Mouse (Mus musculus): ENCODE measurements around the gene Rbm20. TPM values are rescaled to one million over a fixed set of nuclear protein-coding genes. Genes with fewer than 3 reads are reported as not detected.
"Not testable (repeated sequence)": the region's sequence is repeated elsewhere in the genome, so short reads cannot be mapped to it uniquely, and the experiment has no call there.

Gene Rbm20
- total RNA-seq, 2 experiments from 2014 or later: 2.7 to 4.0 TPM

DNA sequence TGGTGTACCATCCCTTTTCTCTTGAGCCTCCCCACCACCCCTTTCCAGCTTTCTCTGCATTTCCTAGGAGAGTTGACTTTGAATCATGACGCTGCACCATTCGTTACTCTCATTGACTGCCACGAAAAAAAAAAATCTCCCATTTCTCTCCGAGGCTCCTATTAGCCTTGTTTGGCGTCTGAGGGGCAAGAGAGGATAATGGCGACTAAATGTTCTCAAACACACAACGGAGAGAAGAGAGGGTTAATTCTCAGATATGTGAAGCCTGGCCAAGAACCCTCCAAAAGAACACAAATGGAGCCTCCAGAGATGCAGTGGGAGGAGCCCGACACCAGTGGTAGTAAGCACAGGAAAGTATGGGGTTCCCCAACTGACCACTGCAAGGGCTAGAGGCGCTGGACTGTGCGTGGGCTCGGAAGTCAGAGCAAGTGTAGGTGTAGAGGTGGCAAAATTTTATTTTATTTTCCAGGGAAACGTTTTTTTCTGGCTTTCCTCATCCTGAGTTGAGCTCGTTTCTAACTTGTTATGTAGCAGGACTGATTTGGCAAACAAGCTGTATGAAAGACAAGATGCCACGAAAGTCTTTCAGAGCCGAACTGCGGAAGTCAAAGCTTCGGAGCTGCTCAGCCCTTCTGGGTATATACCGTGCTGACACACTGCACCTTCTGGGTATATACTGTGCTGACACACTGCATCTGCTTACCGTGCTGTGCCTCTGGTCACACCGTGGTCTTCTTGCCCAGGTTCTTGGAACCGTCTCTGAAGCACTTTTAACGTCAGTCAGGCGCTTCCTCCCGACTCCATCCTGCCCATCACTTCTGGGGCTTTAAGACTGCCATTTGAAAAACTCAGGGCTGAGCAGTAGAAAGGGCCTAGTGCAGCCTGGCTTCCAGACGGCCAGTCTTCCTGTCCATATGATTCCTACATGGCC is 222.1 kb downstream of the Rbm20 start:
- DNase-seq (ENCODE audit: low spot score in 2 of 2): no peak

DNA sequence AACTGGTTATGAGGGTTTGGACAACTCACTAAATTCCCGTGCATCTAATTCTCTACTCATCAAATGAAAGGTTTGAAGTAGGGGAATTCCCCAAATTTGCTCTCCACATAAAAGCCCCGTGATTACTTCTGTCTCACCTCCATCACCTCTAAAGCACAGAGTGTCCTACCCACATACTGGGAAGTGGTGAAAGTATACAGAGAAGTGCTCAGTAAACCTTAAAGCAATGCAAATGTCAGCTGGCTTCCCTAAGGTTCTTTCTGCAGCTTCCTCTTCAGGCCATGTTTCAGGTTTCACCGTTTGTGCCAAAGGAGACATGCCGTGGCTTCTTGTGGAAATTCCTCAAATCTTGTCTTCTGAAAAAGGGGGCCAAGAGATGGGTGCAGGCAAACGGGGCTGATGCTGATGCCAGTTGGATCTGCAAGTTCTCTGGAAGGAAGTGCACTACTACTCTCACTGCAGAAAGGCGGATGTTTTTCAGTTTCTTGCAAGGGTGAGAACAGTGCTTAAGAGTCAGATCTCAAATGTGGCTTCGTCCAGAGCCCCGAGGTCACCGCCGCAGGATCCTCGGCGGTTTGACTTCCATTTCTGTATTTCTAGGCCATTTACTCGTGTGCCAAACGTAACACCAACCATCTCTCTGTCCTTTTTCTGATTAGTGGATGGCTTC is 223.0 kb downstream of the Rbm20 start:
- no peak for DNase-seq (ENCODE audit: low spot score in 2 of 2)

GRCm38 (mm10) chr19:53901931-53902738 is 225.0 kb downstream of the Rbm20 start:
- DNase-seq (ENCODE audit: low spot score in 2 of 2): no peak

DNA sequence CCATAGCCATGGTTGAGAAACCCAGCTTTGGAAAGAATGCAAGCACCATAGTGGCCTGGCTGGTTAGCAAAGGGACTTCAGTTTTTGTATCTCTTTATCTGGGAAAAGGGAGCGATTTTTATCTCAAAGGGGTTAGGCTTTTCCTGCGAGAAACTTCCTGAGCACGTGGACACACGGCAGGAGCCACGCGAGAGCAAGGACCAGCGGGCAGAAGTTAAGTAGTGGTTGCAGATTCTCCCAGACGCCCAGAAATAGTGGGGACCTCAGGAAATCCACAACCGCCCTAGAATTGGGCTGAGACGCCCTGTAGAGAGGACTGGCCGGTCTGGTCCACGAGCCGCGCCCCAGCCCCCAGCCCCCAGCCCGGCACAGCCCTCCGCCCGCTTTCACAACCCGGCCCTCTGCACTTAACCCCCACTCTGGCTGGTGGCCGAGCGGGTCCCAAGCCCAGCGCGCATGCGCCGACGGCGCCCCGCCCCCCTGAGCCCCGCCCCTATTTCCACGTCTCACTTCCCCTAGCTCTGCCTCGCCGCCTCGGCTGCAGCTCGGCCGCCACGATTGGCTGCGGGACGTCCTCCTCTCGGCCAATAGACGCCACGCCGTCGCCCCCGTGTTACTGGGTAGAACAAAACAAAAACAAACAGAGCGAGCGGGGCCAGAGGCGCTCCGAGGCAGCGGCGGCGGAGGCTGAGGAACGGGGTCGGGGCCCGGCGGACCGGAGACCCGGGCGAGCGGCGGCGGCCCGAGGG is 225.8 kb downstream of the Rbm20 start:
- DNase-seq (ENCODE audit: low spot score in 2 of 2): peak; percentile 89 to 92

GRCm38 (mm10) chr19:53903507-53904321 is 226.6 kb downstream of the Rbm20 start:
- peak; percentile 20 to 21 for DNase-seq (ENCODE audit: low spot score in 2 of 2)

- DNase-seq (ENCODE audit: low spot score in 2 of 2): no peak
Observed at GRCm38 (mm10) chr19:53904833-53905480, 227.9 kb downstream of the Rbm20 start.

DNA sequence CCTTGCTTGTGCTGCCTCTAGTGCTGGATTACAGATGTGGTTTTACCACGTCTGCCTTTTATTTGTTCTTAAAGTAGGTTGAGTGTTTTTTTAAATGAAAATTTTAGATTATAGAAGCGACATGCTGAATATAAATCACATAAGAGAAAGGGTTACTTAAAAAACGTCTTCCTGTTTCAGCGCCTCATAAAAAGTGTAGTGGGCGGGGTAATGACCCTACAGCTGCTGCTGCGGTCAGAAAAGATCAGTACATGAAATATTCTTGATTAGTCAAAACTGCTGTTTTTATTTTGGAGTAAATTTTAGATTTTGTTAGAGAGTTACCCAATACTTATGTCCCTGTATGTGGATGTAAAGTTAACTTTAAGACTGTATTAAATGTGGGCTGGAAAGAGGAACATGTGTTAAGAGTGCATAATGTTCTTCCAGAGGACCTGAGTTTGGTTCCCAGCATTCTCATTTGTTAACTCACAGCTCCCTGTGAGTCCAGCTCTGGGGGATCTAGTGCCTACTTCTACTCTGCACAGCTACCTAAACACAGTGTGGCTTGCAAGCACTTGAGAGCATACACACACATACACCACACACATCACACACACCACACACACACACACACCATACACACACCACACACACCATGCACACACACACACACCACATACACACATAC is 229.1 kb downstream of the Rbm20 start:
- no peak for DNase-seq (ENCODE audit: low spot score in 2 of 2)

- DNase-seq (ENCODE audit: low spot score in 2 of 2): not testable (repeated sequence)
Observed at GRCm38 (mm10) chr19:53906703-53907070, 229.6 kb downstream of the Rbm20 start.

DNA sequence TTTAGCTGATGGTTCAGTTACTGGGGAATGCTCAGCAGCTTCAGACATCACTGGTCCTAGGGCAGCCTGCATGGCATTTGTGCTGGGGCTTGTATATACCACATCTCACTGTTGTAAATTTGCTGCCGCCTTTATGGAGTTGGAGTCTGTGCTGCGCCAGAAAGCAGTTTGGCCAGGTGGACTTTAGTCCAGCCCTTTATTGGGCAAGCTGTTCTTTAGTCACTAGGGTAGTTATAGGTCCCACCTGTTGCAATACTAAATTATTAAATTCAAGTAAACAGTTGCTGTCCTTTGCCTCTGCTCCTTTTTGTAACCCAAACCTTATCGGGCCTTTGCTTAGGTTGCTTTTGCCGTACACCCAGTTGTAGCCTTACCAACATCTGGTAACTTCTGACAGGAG is 237.8 kb downstream of the Rbm20 start:
- no peak for DNase-seq (ENCODE audit: low spot score in 2 of 2)

Other genes with a start within 250 kb of the Rbm20 start
- 1 to 10 TPM; 6.0 to 7.9 TPM for gene Dusp5, start 148.2 kb upstream of the Rbm20 start, total RNA-seq (2021)
- 10 to 100 TPM; 88.1 to 98.9 TPM for gene Nutf2-ps1, start 88.2 kb upstream of the Rbm20 start, total RNA-seq (2021)
- 10 to 100 TPM; 49.4 to 55.9 TPM for gene Smc3, start 76.9 kb upstream of the Rbm20 start, total RNA-seq (2021)
- 100 to 1,000 TPM; 118 to 128 TPM for gene Pdcd4, start 214.9 kb downstream of the Rbm20 start, total RNA-seq (2021)

All from adrenal gland, postnatal 4 days (tissue).